Mouse (Mus musculus) kidney, embryonic 16.5 days (tissue): ENCODE results near the gene Birc5. TPM values are rescaled to one million over a fixed set of nuclear protein-coding genes. Genes with fewer than 3 reads are reported as not detected.

Experiments
- ATAC-seq: fragments of 200-750 bp; cut with Nextera tagmentation; 2 replicates; pipeline ENCODE4 v1.8.0; 2017; ENCODE audit warnings: moderate TSS enrichment; ENCODE audit not compliant: low FRiP score, low TSS enrichment
- H3K27ac ChIP-seq: fragments of 300-500 bp; sonication (generic); 2 replicates; pipeline ENCODE4 v1.5.1; 2014; ENCODE audit warnings: low read length
- H3K27me3 ChIP-seq: fragments of 300-500 bp; sonication (generic); 2 replicates; pipeline ENCODE4 v1.6.1; 2014; ENCODE audit warnings: low read length, control low read depth, mixed read lengths; ENCODE audit not compliant: insufficient read depth
- H3K36me3 ChIP-seq: fragments of 300-500 bp; sonication (generic); 2 replicates; pipeline ENCODE4 v1.6.1; 2014; ENCODE audit warnings: low read length, control low read depth, mixed read lengths; ENCODE audit not compliant: insufficient read depth
- H3K4me1 ChIP-seq: fragments of 300-500 bp; sonication (generic); 2 replicates; pipeline ENCODE4 v1.6.1; 2014; ENCODE audit warnings: low read length, control low read depth, mixed read lengths; ENCODE audit not compliant: insufficient read depth
- H3K4me2 ChIP-seq: fragments of 300-500 bp; sonication (generic); replicated peaks from 2 replicates; pipeline ENCODE4 v1.6.1; 2014; ENCODE audit warnings: low read depth, low read length
- H3K4me3 ChIP-seq: fragments of 300-500 bp; sonication (generic); 2 replicates; pipeline ENCODE4 v1.5.1; 2014; ENCODE audit warnings: mild to moderate bottlenecking, low read length
- H3K9ac ChIP-seq: fragments of 300-500 bp; sonication (generic); replicated peaks from 2 replicates; pipeline ENCODE4 v1.6.1; 2014; ENCODE audit warnings: low read length
- H3K9me3 ChIP-seq: fragments of 300-500 bp; sonication (generic); 2 replicates; pipeline ENCODE4 v1.6.1; 2016; ENCODE audit warnings: low read length, control low read depth
- WGBS: fragments of 180-500 bp; shearing (Covaris S2); extraction: QIAGEN DNeasy Blood & Tissue Kit; methylation state at CpG from one replicate; pipeline ENCODE4 v1.1.7; 2014; 5-methylcytosine and 5-hydroxymethylcytosine counted together
- polyA plus RNA-seq: library from polyadenylated mRNA; unstranded; fragments of >200 nt; fragmentation: Nextera tagmentation; extraction: Ambion mirVana; gene quantifications from 2 replicates; pipeline ENCODE4 v1.2.1, GENCODE M21; 2015

Birc5 gene
- polyA plus RNA-seq, 1 experiment from 2014 or later = 284 TPM

GRCm38 (mm10) chr11:117890519-117891282, 41.6 kb downstream of the Birc5 start:
- Histone ChIP-seq H3K4me1 (peaks cover 40% of the 10 kb centered on the region), H3K4me2 (no peak overlapping the region), H3K4me3 (no peak overlapping the region), H3K27me3 (peaks cover 12% of the 10 kb centered on the region; the same call in 1 of the 2 replicates), H3K9ac (no peak overlapping the region), H3K9me3 (no peaks in the 10 kb centered on the region), H3K36me3 (no peaks in the 10 kb centered on the region), H3K27ac (no peak overlapping the region)
- WGBS = 27% methylated on average over 13 of the region's 13 CpGs
- peak; percentile 76 for ATAC-seq

GRCm38 (mm10) chr11:117891581-117892175, 42.6 kb downstream of the Birc5 start:
- WGBS = 89% methylated on average over 19 of the region's 19 CpGs

GRCm38 (mm10) chr11:117892199-117892598, 43.1 kb downstream of the Birc5 start:
- H3K9me3 ChIP-seq = no peaks in the 10 kb centered on the region
- H3K9ac ChIP-seq = no peak overlapping the region
- ATAC-seq = no peak
- peaks cover 12% of the 10 kb centered on the region; the same call in 1 of the 2 replicates for H3K27me3 ChIP-seq
- H3K27ac ChIP-seq = no peak overlapping the region
- H3K36me3 ChIP-seq = no peaks in the 10 kb centered on the region
- H3K4me3 ChIP-seq = no peak overlapping the region
- WGBS = 63% methylated on average over 6 of the region's 6 CpGs
- H3K4me1 ChIP-seq = peaks cover 37% of the 10 kb centered on the region
- H3K4me2 ChIP-seq = no peak overlapping the region

More at GRCm38 (mm10) chr11:117891581-117892175, 42.6 kb downstream of the Birc5 start:
- ATAC-seq = no peak
- Histone ChIP-seq H3K27me3 (peaks cover 12% of the 10 kb centered on the region; the same call in 1 of the 2 replicates), H3K4me1 (peaks cover 37% of the 10 kb centered on the region), H3K4me3 (no peak overlapping the region), H3K27ac (no peak overlapping the region), H3K9me3 (no peaks in the 10 kb centered on the region), H3K4me2 (no peak overlapping the region), H3K9ac (no peak overlapping the region), H3K36me3 (no peaks in the 10 kb centered on the region)

- no peaks in the 10 kb centered on the region for H3K9me3 ChIP-seq
- no peak overlapping the region for H3K4me2 ChIP-seq
- H3K27me3 ChIP-seq = peaks cover 9% of the 10 kb centered on the region; the same call in 1 of the 2 replicates
- 61% methylated on average over 10 of the region's 10 CpGs for WGBS
- peaks cover 21% of the 10 kb centered on the region for H3K4me1 ChIP-seq
- H3K4me3 ChIP-seq = no peak overlapping the region
- H3K36me3 ChIP-seq = no peaks in the 10 kb centered on the region
- H3K9ac ChIP-seq = no peak overlapping the region
- ATAC-seq = no peak
- no peak overlapping the region for H3K27ac ChIP-seq
These were observed 45.6 kb downstream of the Birc5 start for GRCm38 (mm10) chr11:117894676-117895075.

GRCm38 (mm10) chr11:117896533-117896932, 47.5 kb downstream of the Birc5 start:
- Histone ChIP-seq H3K36me3 (no peaks in the 10 kb centered on the region), H3K9ac (no peak overlapping the region), H3K27ac (no peak overlapping the region), H3K4me2 (no peak overlapping the region), H3K9me3 (no peaks in the 10 kb centered on the region), H3K27me3 (peaks cover 7% of the 10 kb centered on the region; the same call in 1 of the 2 replicates), H3K4me1 (peaks cover 4% of the 10 kb centered on the region; the same call in 1 of the 2 replicates), H3K4me3 (no peak overlapping the region)
- no peak for ATAC-seq
- WGBS = 37% methylated on average over 2 of the region's 2 CpGs

GRCm38 (mm10) chr11:117902282-117902681, 53.2 kb downstream of the Birc5 start:
- H3K36me3 ChIP-seq = no peaks in the 10 kb centered on the region
- no peaks in the 10 kb centered on the region for H3K4me1 ChIP-seq
- 0 out of 2 replicates have a peak, but pooled peaks have one; percentile 35 for ATAC-seq
- no peak overlapping the region for H3K27ac ChIP-seq
- H3K4me2 ChIP-seq = no peak overlapping the region
- H3K27me3 ChIP-seq = no peaks in the 10 kb centered on the region
- WGBS = 75% methylated on average over 2 of the region's 2 CpGs
- no peaks in the 10 kb centered on the region for H3K9me3 ChIP-seq
- no peak overlapping the region for H3K9ac ChIP-seq
- no peak overlapping the region for H3K4me3 ChIP-seq

GRCm38 (mm10) chr11:117904442-117904841, 55.4 kb downstream of the Birc5 start:
- Histone ChIP-seq H3K9ac (no peak overlapping the region), H3K9me3 (no peaks in the 10 kb centered on the region), H3K4me3 (no peak overlapping the region), H3K27me3 (no peaks in the 10 kb centered on the region), H3K27ac (no peak overlapping the region), H3K36me3 (no peaks in the 10 kb centered on the region), H3K4me1 (no peaks in the 10 kb centered on the region), H3K4me2 (no peak overlapping the region)
- 81% methylated on average over 8 of the region's 8 CpGs for WGBS
- no peak for ATAC-seq

Other genes with a start within 250 kb of the Birc5 start
- 9.1 and 10.7 TPM in 2 replicates for gene Tnrc6c, start 195.0 kb upstream of the Birc5 start, polyA plus RNA-seq
- 3.6 TPM in 2 replicates for gene Tmc8, start 67.2 kb upstream of the Birc5 start, polyA plus RNA-seq
- 47.9 and 50.5 TPM in 2 replicates for gene Tmc6, start 67.1 kb upstream of the Birc5 start, polyA plus RNA-seq
- gene 6030468B19Rik, start 51.6 kb upstream of the Birc5 start, polyA plus RNA-seq = 0.33 and 0.54 TPM in 2 replicates
- gene Gm20708, start 39.6 kb upstream of the Birc5 start, polyA plus RNA-seq = 0.26 and 0.44 TPM in 2 replicates
- 93.2 and 106 TPM in 2 replicates for gene Syngr2, start 39.6 kb upstream of the Birc5 start, polyA plus RNA-seq
- gene Afmid, start 23.3 kb upstream of the Birc5 start, polyA plus RNA-seq = 5.8 and 6.1 TPM in 2 replicates
- gene Tk1, start 23.2 kb upstream of the Birc5 start, polyA plus RNA-seq = 128 and 136 TPM in 2 replicates
- not detected in 2 replicates for gene Tmem235, start 11.5 kb downstream of the Birc5 start, polyA plus RNA-seq
- gene Tha1, start 24.2 kb downstream of the Birc5 start, polyA plus RNA-seq = 6.9 and 7.7 TPM in 2 replicates
- 14.6 and 15.9 TPM in 2 replicates for gene Socs3, start 120.8 kb downstream of the Birc5 start, polyA plus RNA-seq
- gene Pgs1, start 137.0 kb downstream of the Birc5 start, polyA plus RNA-seq = 37.5 and 41.8 TPM in 2 replicates